Mouse (Mus musculus): ENCODE results near the gene Itgb2. TPM values are rescaled to one million over a fixed set of nuclear protein-coding genes. Genes with fewer than 3 reads are reported as not detected.

Itgb2 gene
- polyA plus RNA-seq, 1 experiment: 334 TPM

GRCm38 (mm10) chr10:77606855-77607254 is 76.8 kb downstream of the Itgb2 start:
- 3% methylated on average over 7 of the region's 7 CpGs for WGBS
- no peak for TF ChIP-seq CTCF (IDR thresholded peaks at IDR 0.05; ENCODE audit: borderline replicate concordance, control insufficient read depth, extremely low read depth, insufficient read depth, low read length, poor library complexity)
- no peak for TF ChIP-seq POLR2A (IDR thresholded peaks at IDR 0.05; ENCODE audit: control insufficient read depth, extremely low read depth, insufficient read depth, low read length, poor library complexity)
- no peaks in the 10 kb centered on the region for H3K27me3 ChIP-seq (ENCODE audit: control insufficient read depth, insufficient read depth, low read length)
- DNase-seq: peak; percentile 35
- peak overlapping the region; percentile 74 for H3K27ac ChIP-seq (ENCODE audit: control insufficient read depth, insufficient read depth, low read length)
- no peaks in the 10 kb centered on the region; the same call in 1 of the 2 replicates for H3K36me3 ChIP-seq (ENCODE audit: control insufficient read depth, insufficient read depth, low read length)
- peaks cover 15% of the 10 kb centered on the region for H3K4me1 ChIP-seq (replicated peaks; ENCODE audit: control insufficient read depth, insufficient read depth, low read length)
- peak overlapping the region; percentile 86 for H3K4me3 ChIP-seq (ENCODE audit: control insufficient read depth, insufficient read depth, low read length)

- H3K27me3 ChIP-seq (ENCODE audit: control insufficient read depth, insufficient read depth, low read length): no peaks in the 10 kb centered on the region
- no peak for DNase-seq
- WGBS: 42% methylated on average over 5 of the region's 5 CpGs
- H3K4me1 ChIP-seq (replicated peaks; ENCODE audit: control insufficient read depth, insufficient read depth, low read length): peaks cover 15% of the 10 kb centered on the region
- peaks cover 6% of the 10 kb centered on the region; the same call in 1 of the 2 replicates for H3K36me3 ChIP-seq (ENCODE audit: control insufficient read depth, insufficient read depth, low read length)
- no peak for TF ChIP-seq CTCF (IDR thresholded peaks at IDR 0.05; ENCODE audit: borderline replicate concordance, control insufficient read depth, extremely low read depth, insufficient read depth, low read length, poor library complexity)
- TF ChIP-seq POLR2A (IDR thresholded peaks at IDR 0.05; ENCODE audit: control insufficient read depth, extremely low read depth, insufficient read depth, low read length, poor library complexity): no peak
- peak overlapping the region; percentile 74; the same call in 1 of the 2 replicates for H3K27ac ChIP-seq (ENCODE audit: control insufficient read depth, insufficient read depth, low read length)
- peak overlapping the region; percentile 1; the same call in 1 of the 2 replicates for H3K4me3 ChIP-seq (ENCODE audit: control insufficient read depth, insufficient read depth, low read length)
These were observed 77.4 kb downstream of the Itgb2 start for GRCm38 (mm10) chr10:77607441-77607840.

DNA sequence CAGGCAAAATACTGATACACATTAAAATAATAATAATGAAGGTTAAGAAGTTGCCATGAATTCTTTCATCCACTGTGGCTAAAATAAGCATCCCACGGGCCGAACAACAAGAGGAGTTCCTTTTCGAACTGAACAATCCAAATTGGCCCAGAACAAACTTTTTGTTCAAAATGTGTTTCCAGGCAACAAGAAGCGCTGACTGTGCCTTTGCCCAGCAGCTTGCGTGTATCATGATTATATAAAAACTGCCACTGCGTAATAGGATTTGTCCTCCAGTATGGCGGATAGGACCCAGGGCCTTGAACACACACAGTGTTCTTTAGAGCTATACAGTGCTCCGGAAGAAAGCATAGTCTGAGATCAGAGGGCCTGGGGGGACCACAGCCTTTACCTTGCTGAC is 78.5 kb downstream of the Itgb2 start:
- no peak overlapping the region for H3K4me3 ChIP-seq (ENCODE audit: control insufficient read depth, insufficient read depth, low read length)
- peaks cover 15% of the 10 kb centered on the region for H3K4me1 ChIP-seq (replicated peaks; ENCODE audit: control insufficient read depth, insufficient read depth, low read length)
- 96% methylated on average over 8 of the region's 8 CpGs for whole genome bisulfite sequencing
- TF ChIP-seq POLR2A (IDR thresholded peaks at IDR 0.05; ENCODE audit: control insufficient read depth, extremely low read depth, insufficient read depth, low read length, poor library complexity): no peak
- TF ChIP-seq CTCF (IDR thresholded peaks at IDR 0.05; ENCODE audit: borderline replicate concordance, control insufficient read depth, extremely low read depth, insufficient read depth, low read length, poor library complexity): no peak
- no peak for DNase-seq
- H3K27me3 ChIP-seq (ENCODE audit: control insufficient read depth, insufficient read depth, low read length): no peaks in the 10 kb centered on the region
- no peak overlapping the region for H3K27ac ChIP-seq (ENCODE audit: control insufficient read depth, insufficient read depth, low read length)
- H3K36me3 ChIP-seq (ENCODE audit: control insufficient read depth, insufficient read depth, low read length): peaks cover 8% of the 10 kb centered on the region; the same call in 1 of the 2 replicates

DNA sequence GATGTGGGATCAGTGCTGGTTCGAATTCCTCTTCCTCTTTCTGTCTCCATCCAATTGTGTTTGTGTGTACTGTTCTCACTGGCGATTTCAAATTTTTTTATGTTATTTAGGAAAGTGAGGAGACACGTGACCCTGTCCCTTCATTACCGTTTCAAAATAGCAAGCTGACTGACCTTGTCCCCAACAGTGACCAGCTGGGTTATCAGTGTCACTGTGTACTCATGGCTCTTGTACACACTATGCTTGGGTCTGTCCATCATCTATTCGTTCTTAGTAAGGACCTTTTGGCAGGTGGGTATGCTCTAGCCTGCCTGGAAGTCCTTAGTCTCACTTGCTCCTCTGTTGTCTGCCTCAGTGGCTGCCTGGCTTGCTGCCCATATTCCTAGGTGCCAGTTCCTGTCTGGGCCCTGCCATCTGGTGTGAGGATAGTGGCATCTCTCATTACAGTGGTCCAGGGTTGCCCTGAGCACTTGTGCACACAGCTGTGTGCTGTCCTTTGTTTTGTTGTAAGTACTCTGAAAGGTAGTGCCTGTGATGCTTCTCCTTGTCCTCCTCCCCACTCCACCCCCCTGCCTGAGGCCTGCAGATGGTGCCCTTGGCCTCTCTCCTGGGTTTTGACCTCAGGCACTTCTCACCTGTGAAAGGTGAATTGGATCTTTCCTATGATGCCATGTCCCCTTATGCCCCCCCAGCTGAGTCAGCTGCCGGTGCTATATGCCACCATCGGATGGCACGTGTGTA is 80.3 kb downstream of the Itgb2 start:
- Histone ChIP-seq H3K27ac (ENCODE audit: control insufficient read depth, insufficient read depth, low read length) (no peak overlapping the region), H3K4me3 (ENCODE audit: control insufficient read depth, insufficient read depth, low read length) (no peak overlapping the region), H3K27me3 (ENCODE audit: control insufficient read depth, insufficient read depth, low read length) (no peaks in the 10 kb centered on the region), H3K36me3 (ENCODE audit: control insufficient read depth, insufficient read depth, low read length) (peaks cover 20% of the 10 kb centered on the region; the same call in 1 of the 2 replicates), H3K4me1 (replicated peaks; ENCODE audit: control insufficient read depth, insufficient read depth, low read length) (peaks cover 15% of the 10 kb centered on the region)
- DNase-seq: no peak
- TF ChIP-seq POLR2A (IDR thresholded peaks at IDR 0.05; ENCODE audit: control insufficient read depth, extremely low read depth, insufficient read depth, low read length, poor library complexity) (no peak), CTCF (IDR thresholded peaks at IDR 0.05; ENCODE audit: borderline replicate concordance, control insufficient read depth, extremely low read depth, insufficient read depth, low read length, poor library complexity) (no peak)
- WGBS: 89% methylated on average over 8 of the region's 8 CpGs

- H3K4me1 ChIP-seq (replicated peaks; ENCODE audit: control insufficient read depth, insufficient read depth, low read length): no peaks in the 10 kb centered on the region
- WGBS: 77% methylated on average over 3 of the region's 3 CpGs
- H3K4me3 ChIP-seq (ENCODE audit: control insufficient read depth, insufficient read depth, low read length): no peak overlapping the region
- H3K36me3 ChIP-seq (ENCODE audit: control insufficient read depth, insufficient read depth, low read length): peaks cover 32% of the 10 kb centered on the region
- no peak overlapping the region for H3K27ac ChIP-seq (ENCODE audit: control insufficient read depth, insufficient read depth, low read length)
- TF ChIP-seq POLR2A (IDR thresholded peaks at IDR 0.05; ENCODE audit: control insufficient read depth, extremely low read depth, insufficient read depth, low read length, poor library complexity) (no peak), CTCF (IDR thresholded peaks at IDR 0.05; ENCODE audit: borderline replicate concordance, control insufficient read depth, extremely low read depth, insufficient read depth, low read length, poor library complexity) (no peak)
- no peak for DNase-seq
- no peaks in the 10 kb centered on the region for H3K27me3 ChIP-seq (ENCODE audit: control insufficient read depth, insufficient read depth, low read length)
These were observed 83.4 kb downstream of the Itgb2 start for GRCm38 (mm10) chr10:77613409-77613808.

Other genes starting within 250 kb of the Itgb2 start
- 4.2 and 5.5 TPM in 2 replicates for gene Adarb1, start 112.0 kb upstream of the Itgb2 start, polyA plus RNA-seq (2012; rRNA removed)
- 49.1 and 52.4 TPM in 2 replicates for gene Fam207a, start 14.5 kb upstream of the Itgb2 start, polyA plus RNA-seq (2012; rRNA removed)
- 103 and 129 TPM in 2 replicates for gene Pttg1ip, start 51.5 kb downstream of the Itgb2 start, polyA plus RNA-seq (2012; rRNA removed)
- 236 and 248 TPM in 2 replicates for gene Sumo3, start 75.8 kb downstream of the Itgb2 start, polyA plus RNA-seq (2012; rRNA removed)
- not detected in 2 replicates for gene Gm49325, start 75.9 kb downstream of the Itgb2 start, polyA plus RNA-seq (2012; rRNA removed)
- 52.0 and 52.6 TPM in 2 replicates for gene Ube2g2, start 92.0 kb downstream of the Itgb2 start, polyA plus RNA-seq (2012; rRNA removed)
- 0.97 and 1.3 TPM in 2 replicates for gene Tspear, start 156.3 kb downstream of the Itgb2 start, polyA plus RNA-seq (2012; rRNA removed)
- gene Gm19402, start 160.5 kb downstream of the Itgb2 start, polyA plus RNA-seq (2012; rRNA removed): not detected in 2 replicates
- not detected in 2 replicates for gene Gm9508, start 167.0 kb downstream of the Itgb2 start, polyA plus RNA-seq (2012; rRNA removed)
- gene Gm10272, start 176.4 kb downstream of the Itgb2 start, polyA plus RNA-seq (2012; rRNA removed): not detected in 2 replicates
- gene Gm10024, start 181.2 kb downstream of the Itgb2 start, polyA plus RNA-seq (2012; rRNA removed): not detected in 2 replicates
- not detected in 2 replicates for gene Gm10142, start 185.6 kb downstream of the Itgb2 start, polyA plus RNA-seq (2012; rRNA removed)
- 0.23 TPM in 1 of 2 replicates, not detected in the other for gene Krtap12-1, start 190.3 kb downstream of the Itgb2 start, polyA plus RNA-seq (2012; rRNA removed)
- gene Gm10100, start 196.2 kb downstream of the Itgb2 start, polyA plus RNA-seq (2012; rRNA removed): not detected in 2 replicates
- not detected in 2 replicates for gene Gm18596, start 212.4 kb downstream of the Itgb2 start, polyA plus RNA-seq (2012; rRNA removed)
- not detected in 2 replicates for gene Gm9736, start 221.1 kb downstream of the Itgb2 start, polyA plus RNA-seq (2012; rRNA removed)
- gene Gm3233, start 229.4 kb downstream of the Itgb2 start, polyA plus RNA-seq (2012; rRNA removed): not detected in 2 replicates
- gene Gm3238, start 241.1 kb downstream of the Itgb2 start, polyA plus RNA-seq (2012; rRNA removed): not detected in 2 replicates
- not detected in 2 replicates for gene Gm7138, start 246.7 kb downstream of the Itgb2 start, polyA plus RNA-seq (2012; rRNA removed)

Measured in thymus, adult 2 months (tissue).